Mouse (Mus musculus) cerebellum, adult 9-11 months (tissue): ENCODE results near the gene Gm10112.

Source experiments
- DNase-seq: peaks from one replicate; pipeline ENCODE4 v3.0.0; 2022

The Gm10112 gene

DNA sequence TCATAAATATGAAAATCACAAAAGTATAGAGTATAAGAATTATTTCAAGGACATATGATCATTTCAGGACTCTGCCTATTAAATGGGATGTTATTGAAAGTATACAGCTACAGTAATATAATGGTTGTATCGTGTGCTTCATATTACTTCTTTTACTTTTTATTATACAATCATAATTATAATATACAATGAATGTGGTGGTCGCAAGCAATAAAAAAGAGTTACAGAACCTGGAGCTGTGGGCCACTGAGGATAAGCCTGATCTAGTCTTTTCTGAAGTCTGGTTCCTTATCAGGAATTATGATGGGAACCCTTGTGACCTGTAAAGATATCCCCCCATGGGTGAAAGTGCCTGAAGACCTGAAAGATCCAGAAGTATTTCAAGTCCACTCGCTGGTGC lies at the start of gene Gm10112:
Gene Gm10112, plus strand, starts transcription at position 301 of the 400 bp plus-strand sequence.
- no peak for DNase-seq

- DNase-seq: no peak
Observed at GRCm38 (mm10) chrX:111189574-111189973, 21.4 kb downstream of the Gm10112 start.

GRCm38 (mm10) chrX:111196376-111196775 lies 28.2 kb downstream of the Gm10112 start:
- DNase-seq: no peak

GRCm38 (mm10) chrX:111210225-111210624 lies 42.1 kb downstream of the Gm10112 start:
- peak; percentile 14 for DNase-seq
